Mouse (Mus musculus) urinary bladder, postnatal 10 days (tissue): ENCODE measurements around the gene Tuba3a.

ENCODE experiments used
- DNase-seq: peaks from one replicate; pipeline ENCODE4 v3.0.0; 2022; ENCODE audit warnings: low spot score

The Tuba3a gene

GRCm38 (mm10) chr6:125231117-125232044 is 54.5 kb downstream of the Tuba3a start, which contains the start of gene Tapbpl:
TSS of gene Tapbpl (minus strand) at chr6:125231860.
- DNase-seq, result no peak

GRCm38 (mm10) chr6:125230571-125230970 is 55.3 kb downstream of the Tuba3a start:
- DNase-seq, result no peak
